Mouse (Mus musculus) E14TG2a.4 (cell line): Measurements from ENCODE around the gene Oxsm.

Experiments used
- CTCF ChIP-seq: conservative IDR thresholded peaks from 2 replicates; pipeline ENCODE4 v1.5.1; 2014; ENCODE audit warnings: low read length
- NANOG ChIP-seq: IDR thresholded peaks from 2 replicates; pipeline ENCODE4 v1.6.1; 2014; ENCODE audit warnings: borderline replicate concordance, low read length, mixed read lengths
- POU5F1 ChIP-seq: IDR thresholded peaks from 2 replicates; pipeline ENCODE4 v1.6.1; 2014; ENCODE audit warnings: low read length, borderline replicate concordance

- no peak for TF ChIP-seq CTCF
- TF ChIP-seq POU5F1: no peak
- TF ChIP-seq NANOG: no peak
These were observed 4.5 kb downstream of the Oxsm start for GRCm38 (mm10) chr14:16245127-16245526.
